In the genomic region with DNA sequence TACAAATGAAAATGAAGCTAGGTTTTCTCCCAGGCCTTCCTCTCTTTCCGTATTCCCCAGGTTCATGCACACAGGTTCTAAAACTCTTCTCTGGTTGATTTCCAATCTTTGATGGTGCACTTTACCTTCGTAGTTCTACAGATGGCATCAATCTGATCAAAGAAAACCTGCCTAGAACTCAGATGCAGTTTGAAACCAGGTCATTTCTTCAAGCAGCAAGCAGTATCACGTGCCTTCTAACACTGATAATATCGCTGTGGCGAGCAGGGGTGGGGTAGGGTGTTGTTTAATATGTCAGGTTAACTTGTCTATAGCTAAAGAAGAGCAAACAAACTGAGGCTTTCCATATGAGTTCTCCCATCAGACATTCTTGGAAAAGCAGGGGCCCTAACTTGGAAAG, we compare ENCODE assay signal across 11 mouse cellular contexts. TPM values are rescaled to one million over a fixed set of nuclear protein-coding genes. Genes with fewer than 3 reads are reported as not detected.
A peak's percentile ranks its signal among the peaks of the same experiment; 100 is the strongest.
DNase-seq lines count a peak whose midpoint lies in the region; ATAC-seq lines count a peak whose summit lies in the region.
"Had no signal": no experiment of that assay in that cellular context is flagged by ENCODE, and none has a peak within 500 bp of the region (broad histone marks: within the 10 kb centered on the region; RNA-seq: fewer than 3 reads in every experiment).

No protein-coding gene starts in this region.

- H3K36me3 ChIP-seq in heart, embryonic 15.5 days = no peaks in the 10 kb centered on the region
- H3K36me3 ChIP-seq: stomach, embryonic 15.5 days had no signal

- 67% methylated on average over 5 of the region's 5 CpGs for WGBS in heart, embryonic 15.5 days

- ATAC-seq in heart, embryonic 15.5 days (replicated peaks; ENCODE audit: insufficient number of reproducible peaks, insufficient read depth, low FRiP score, low read depth) = no peak
- peak; percentile 61 for ATAC-seq in inflammation-experienced regulatory T-cells, adult 6 months

- no peak for DNase-seq in heart, adult 18-20 months
- peak; percentile 29 for DNase-seq in lung, postnatal 36 days
- no peak for DNase-seq in lung, postnatal 4 days
- DNase-seq in thymus, postnatal 14 days = peak; percentile 62
- DNase-seq in right cerebral cortex, postnatal 25 days = no peak
- DNase-seq in layer of hippocampus, postnatal 25 days (ENCODE audit: extremely low spot score in 1 of 2, low spot score in 1 of 2) = no peak
- DNase-seq: adrenal gland, postnatal 10 days; cerebellum, adult 8-10 months had no signal

- peak overlapping the region; percentile 97 for H3K4me2 ChIP-seq in heart, embryonic 15.5 days
- H3K4me2 ChIP-seq: stomach, embryonic 15.5 days had no signal

- no peaks in the 10 kb centered on the region for H3K9me3 ChIP-seq in heart, embryonic 15.5 days (replicated peaks)
- H3K9me3 ChIP-seq: stomach, embryonic 15.5 days had no signal

- H3K9ac ChIP-seq in heart, embryonic 15.5 days = no peak overlapping the region
- H3K9ac ChIP-seq: stomach, embryonic 15.5 days had no signal

- H3K27me3 ChIP-seq in heart, embryonic 15.5 days = peaks cover 18% of the 10 kb centered on the region

- H3K4me1 ChIP-seq in heart, embryonic 15.5 days (replicated peaks) = peaks cover 19% of the 10 kb centered on the region

- no peak overlapping the region for H3K27ac ChIP-seq in heart, embryonic 15.5 days
- H3K27ac ChIP-seq: stomach, embryonic 15.5 days had no signal

- peak overlapping the region; percentile 81 for H3K4me3 ChIP-seq in heart, embryonic 15.5 days
- H3K4me3 ChIP-seq: stomach, embryonic 15.5 days had no signal

RNA-seq across cellular contexts. Expression of gene Fli1, which starts 4.5 kb away (rescaled TPM):
- 20.6 and 21.8 TPM in 2 replicates for polyA plus RNA-seq in heart, embryonic 15.5 days (2015; fragmentation: Nextera tagmentation; extraction: Ambion mirVana)
- total RNA-seq in heart, adult 18-20 months (2021) = 10 to 100 TPM; 17.1 to 19.3 TPM
- polyA plus RNA-seq in inflammation-experienced regulatory T-cells, adult 6 months (2017; shearing (Covaris generic)) = 100 to 1,000 TPM; 101 to 137 (median 110) TPM
- 1 to 10 TPM; 4.6 to 5.3 TPM for total RNA-seq in layer of hippocampus, postnatal 25 days (2021)

Comparison
In these comparisons a context has a peak if more than half of its experiments do, and no peak if none do; other contexts are left out.
1. DNase-seq: peak in lung, postnatal 36 days (single experiment) and thymus, postnatal 14 days (single experiment); none in heart, adult 18-20 months (0 of 2), lung, postnatal 4 days (0 of 2), right cerebral cortex, postnatal 25 days (single experiment) and layer of hippocampus, postnatal 25 days (0 of 2).